Mouse (Mus musculus): Measurements from ENCODE around the gene Esr2.
A peak's percentile ranks its signal among the peaks of the same experiment; 100 is the strongest.

Esr2 gene

DNA sequence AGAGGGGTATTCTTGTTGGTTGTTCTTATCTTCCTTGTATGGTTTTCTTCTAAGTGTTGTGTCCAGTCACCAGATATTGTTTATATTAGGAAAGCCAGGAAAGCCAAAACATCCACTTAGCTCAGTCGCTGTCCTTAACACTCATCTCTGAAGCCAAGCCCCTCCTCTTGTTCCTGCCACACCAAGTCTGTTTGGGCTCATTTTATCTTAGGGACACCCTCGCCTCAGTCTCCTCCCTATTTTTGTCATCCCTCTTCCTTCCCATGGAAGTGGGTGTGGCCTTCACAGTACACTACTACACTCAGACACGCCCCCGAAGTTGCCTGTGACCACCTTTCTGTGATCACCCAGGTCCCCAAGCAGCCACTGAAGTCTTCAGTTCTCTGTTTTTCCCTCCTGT lies 44.5 kb downstream of the Esr2 start:
- 0 out of 2 replicates have a peak, but pooled peaks cover 2% of the 10 kb centered on the region for H3K27me3 ChIP-seq (ENCODE audit: insufficient read depth, low read length)
- peaks cover 9% of the 10 kb centered on the region for H3K4me1 ChIP-seq (replicated peaks; ENCODE audit: low read depth, low read length)
- no peak overlapping the region for H3K4me3 ChIP-seq (replicated peaks; ENCODE audit: low read length)
- H3K9me3 ChIP-seq (ENCODE audit: low read length), result no peaks in the 10 kb centered on the region
- H3K36me3 ChIP-seq (ENCODE audit: insufficient read depth, low read length), result no peaks in the 10 kb centered on the region
- no peak for TF ChIP-seq POU5F1 (IDR thresholded peaks at IDR 0.05; ENCODE audit: borderline replicate concordance, low read length)
- TF ChIP-seq NANOG (IDR thresholded peaks at IDR 0.05; ENCODE audit: borderline replicate concordance, low read length), result no peak
- TF ChIP-seq CTCF (conservative IDR thresholded peaks at IDR 0.05; ENCODE audit: low read length), result no peak

DNA sequence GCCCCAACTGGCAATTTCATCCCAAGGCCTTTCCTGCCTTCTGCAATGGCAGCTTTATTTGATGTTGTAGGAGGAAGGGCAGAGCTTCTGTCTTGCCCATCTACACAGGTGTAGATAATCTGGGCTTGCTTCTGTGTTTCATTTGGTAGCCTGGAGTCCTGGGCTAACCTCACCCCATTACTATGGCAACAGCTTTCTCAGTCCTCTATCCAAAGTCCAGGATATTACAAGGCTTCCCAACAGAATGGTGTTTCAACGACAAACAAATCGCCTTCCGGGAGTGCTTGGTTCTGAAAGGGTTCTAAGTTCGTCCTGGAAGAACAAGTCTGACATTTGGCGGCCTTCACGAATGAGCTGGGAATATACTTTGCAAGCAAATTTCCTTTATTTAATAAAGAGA lies 46.2 kb downstream of the Esr2 start:
- no peaks in the 10 kb centered on the region for H3K36me3 ChIP-seq (ENCODE audit: insufficient read depth, low read length)
- TF ChIP-seq POU5F1 (IDR thresholded peaks at IDR 0.05; ENCODE audit: borderline replicate concordance, low read length) (no peak), NANOG (IDR thresholded peaks at IDR 0.05; ENCODE audit: borderline replicate concordance, low read length) (no peak), CTCF (conservative IDR thresholded peaks at IDR 0.05; ENCODE audit: low read length) (no peak)
- H3K9me3 ChIP-seq (ENCODE audit: low read length), result no peaks in the 10 kb centered on the region
- 0 out of 2 replicates have a peak, but pooled peaks cover 2% of the 10 kb centered on the region for H3K27me3 ChIP-seq (ENCODE audit: insufficient read depth, low read length)
- H3K4me3 ChIP-seq (replicated peaks; ENCODE audit: low read length), result no peak overlapping the region
- peaks cover 4% of the 10 kb centered on the region; the same call in 1 of the 2 replicates for H3K4me1 ChIP-seq (replicated peaks; ENCODE audit: low read depth, low read length)

DNA sequence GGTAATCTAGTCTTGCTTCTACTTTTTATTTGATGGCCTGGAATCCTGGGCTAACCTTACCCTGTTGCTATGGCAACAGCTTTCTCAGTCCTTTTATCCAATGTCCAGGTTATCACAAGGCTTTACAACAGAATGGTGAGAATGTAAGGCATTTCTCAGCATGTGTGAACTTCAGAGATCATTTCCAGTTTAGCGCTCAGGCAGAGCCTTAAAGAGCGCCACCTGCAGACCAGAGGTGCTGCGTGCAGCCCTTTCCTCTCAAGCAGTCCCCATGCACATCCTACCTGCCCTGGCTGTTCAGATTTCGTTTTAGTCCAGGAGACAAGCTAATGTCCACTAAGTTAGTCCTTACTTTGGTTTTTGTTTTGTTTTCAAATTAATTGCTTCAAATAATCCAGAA lies 46.8 kb downstream of the Esr2 start:
- TF ChIP-seq CTCF (conservative IDR thresholded peaks at IDR 0.05; ENCODE audit: low read length), result peak; percentile 92
- TF ChIP-seq POU5F1 (IDR thresholded peaks at IDR 0.05; ENCODE audit: borderline replicate concordance, low read length), result no peak
- no peak overlapping the region for H3K4me3 ChIP-seq (replicated peaks; ENCODE audit: low read length)

DNA sequence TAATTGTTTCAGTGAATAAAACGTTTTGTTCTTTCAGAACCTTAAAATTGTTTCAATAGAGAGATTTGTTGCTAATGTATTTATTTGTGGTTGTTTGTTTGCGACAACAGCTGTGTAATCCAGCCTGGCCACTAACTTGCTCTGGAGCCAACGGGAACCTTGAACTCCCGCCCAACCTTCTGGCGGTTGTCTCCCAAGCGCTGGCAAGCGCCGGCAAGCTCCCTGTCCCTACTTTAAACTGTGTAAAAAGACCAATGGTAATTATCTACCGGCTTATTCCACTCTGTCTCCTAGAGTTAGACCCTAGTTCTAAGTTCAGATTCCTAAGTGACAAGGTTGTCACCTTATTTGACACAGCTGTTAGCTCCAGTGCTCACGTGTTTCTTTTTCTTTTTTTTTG lies 48.2 kb downstream of the Esr2 start:
- no peaks in the 10 kb centered on the region for H3K36me3 ChIP-seq (ENCODE audit: insufficient read depth, low read length)
- H3K4me3 ChIP-seq (replicated peaks; ENCODE audit: low read length), result no peak overlapping the region
- TF ChIP-seq POU5F1 (IDR thresholded peaks at IDR 0.05; ENCODE audit: borderline replicate concordance, low read length), result no peak
- TF ChIP-seq NANOG (IDR thresholded peaks at IDR 0.05; ENCODE audit: borderline replicate concordance, low read length), result no peak
- no peak for TF ChIP-seq CTCF (conservative IDR thresholded peaks at IDR 0.05; ENCODE audit: low read length)
- H3K27me3 ChIP-seq (ENCODE audit: insufficient read depth, low read length), result 0 out of 2 replicates have a peak, but pooled peaks cover under 1% of the 10 kb centered on the region
- peaks cover 4% of the 10 kb centered on the region; the same call in 1 of the 2 replicates for H3K4me1 ChIP-seq (replicated peaks; ENCODE audit: low read depth, low read length)
- no peaks in the 10 kb centered on the region for H3K9me3 ChIP-seq (ENCODE audit: low read length)

More for the DNA sequence above, 46.8 kb downstream of the Esr2 start:
- Histone ChIP-seq H3K27me3 (ENCODE audit: insufficient read depth, low read length) (0 out of 2 replicates have a peak, but pooled peaks cover 2% of the 10 kb centered on the region), H3K9me3 (ENCODE audit: low read length) (no peaks in the 10 kb centered on the region), H3K4me1 (replicated peaks; ENCODE audit: low read depth, low read length) (peaks cover 4% of the 10 kb centered on the region; the same call in 1 of the 2 replicates), H3K36me3 (ENCODE audit: insufficient read depth, low read length) (no peaks in the 10 kb centered on the region)

DNA sequence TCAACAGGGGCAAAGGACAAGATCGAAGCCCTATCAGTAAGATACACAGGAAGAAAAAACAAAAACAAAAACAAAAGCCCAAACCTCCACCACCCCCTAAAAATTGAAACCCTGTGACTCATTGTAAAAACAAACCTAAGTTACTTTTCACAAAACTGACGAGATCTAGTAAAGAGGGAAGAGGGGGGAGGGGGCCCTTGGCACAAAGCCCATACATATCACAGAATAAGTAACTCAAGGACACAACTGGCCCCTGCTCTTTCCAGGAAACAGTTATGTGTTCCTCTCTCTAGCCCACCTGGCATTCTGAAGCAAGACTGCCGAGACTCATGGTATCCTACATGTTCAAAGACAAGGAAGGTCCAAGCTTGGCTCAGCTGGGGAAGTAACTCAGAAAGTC lies 48.8 kb downstream of the Esr2 start:
- Histone ChIP-seq H3K4me3 (replicated peaks; ENCODE audit: low read length) (no peak overlapping the region), H3K9me3 (ENCODE audit: low read length) (no peaks in the 10 kb centered on the region), H3K4me1 (replicated peaks; ENCODE audit: low read depth, low read length) (peaks cover 4% of the 10 kb centered on the region; the same call in 1 of the 2 replicates), H3K36me3 (ENCODE audit: insufficient read depth, low read length) (no peaks in the 10 kb centered on the region), H3K27me3 (ENCODE audit: insufficient read depth, low read length) (no peaks in the 10 kb centered on the region)
- TF ChIP-seq POU5F1 (IDR thresholded peaks at IDR 0.05; ENCODE audit: borderline replicate concordance, low read length) (no peak), NANOG (IDR thresholded peaks at IDR 0.05; ENCODE audit: borderline replicate concordance, low read length) (no peak), CTCF (conservative IDR thresholded peaks at IDR 0.05; ENCODE audit: low read length) (no peak)

DNA sequence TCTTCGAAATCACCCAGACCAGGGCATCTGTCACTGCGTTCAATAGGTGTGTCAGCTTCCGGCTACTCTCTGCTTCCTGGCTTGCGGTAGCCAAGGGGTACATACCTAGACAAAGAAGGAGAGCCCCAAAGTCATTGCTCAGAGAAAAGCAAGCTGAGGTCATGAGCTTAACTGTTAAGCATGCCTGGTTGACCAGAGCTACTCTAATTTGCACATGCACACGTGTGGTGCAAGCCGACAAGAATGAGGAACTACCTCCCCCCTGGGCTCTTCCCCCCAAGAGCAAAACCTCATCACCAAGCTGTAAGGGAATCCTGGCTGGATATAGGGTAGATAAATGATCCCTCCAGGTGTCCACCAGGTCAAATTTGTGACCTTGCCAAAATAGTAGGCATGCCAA lies 53.8 kb downstream of the Esr2 start:
- Histone ChIP-seq H3K4me3 (replicated peaks; ENCODE audit: low read length) (no peak overlapping the region), H3K27me3 (ENCODE audit: insufficient read depth, low read length) (no peaks in the 10 kb centered on the region), H3K4me1 (replicated peaks; ENCODE audit: low read depth, low read length) (no peaks in the 10 kb centered on the region), H3K36me3 (ENCODE audit: insufficient read depth, low read length) (no peaks in the 10 kb centered on the region), H3K9me3 (ENCODE audit: low read length) (no peaks in the 10 kb centered on the region)
- TF ChIP-seq POU5F1 (IDR thresholded peaks at IDR 0.05; ENCODE audit: borderline replicate concordance, low read length), result no peak
- no peak for TF ChIP-seq CTCF (conservative IDR thresholded peaks at IDR 0.05; ENCODE audit: low read length)
- no peak for TF ChIP-seq NANOG (IDR thresholded peaks at IDR 0.05; ENCODE audit: borderline replicate concordance, low read length)

DNA sequence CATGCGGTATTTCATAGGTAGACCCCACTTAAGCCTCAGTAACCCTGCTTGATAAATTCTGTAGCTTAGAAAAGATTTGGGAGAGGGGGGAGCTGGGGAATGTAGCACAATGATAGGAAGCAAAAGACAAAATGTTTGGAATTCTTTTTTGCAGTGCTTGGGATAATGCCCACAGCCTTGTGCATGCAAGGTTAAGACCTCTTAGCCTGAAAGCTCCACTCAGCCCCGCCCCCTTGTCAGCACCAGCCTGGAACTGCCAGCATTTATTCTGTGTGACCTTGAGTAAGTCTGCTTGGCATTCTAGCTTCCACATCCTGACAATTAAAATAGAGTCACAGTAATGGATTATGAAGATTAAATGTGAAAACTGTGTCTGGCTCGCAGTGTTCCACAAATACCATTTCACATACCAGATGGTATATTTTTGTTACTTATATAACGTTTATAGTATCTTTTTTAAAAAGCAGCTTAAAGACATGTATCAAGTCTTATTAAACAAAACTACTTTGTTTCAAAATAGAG lies 59.4 kb downstream of the Esr2 start:
- no peaks in the 10 kb centered on the region for H3K4me1 ChIP-seq (replicated peaks; ENCODE audit: low read depth, low read length)
- H3K27me3 ChIP-seq (ENCODE audit: insufficient read depth, low read length), result no peaks in the 10 kb centered on the region
- H3K9me3 ChIP-seq (ENCODE audit: low read length), result no peaks in the 10 kb centered on the region
- no peak overlapping the region for H3K4me3 ChIP-seq (replicated peaks; ENCODE audit: low read length)
- H3K36me3 ChIP-seq (ENCODE audit: insufficient read depth, low read length), result no peaks in the 10 kb centered on the region
- TF ChIP-seq CTCF (conservative IDR thresholded peaks at IDR 0.05; ENCODE audit: low read length) (no peak), POU5F1 (IDR thresholded peaks at IDR 0.05; ENCODE audit: borderline replicate concordance, low read length) (no peak), NANOG (IDR thresholded peaks at IDR 0.05; ENCODE audit: borderline replicate concordance, low read length) (no peak)

DNA sequence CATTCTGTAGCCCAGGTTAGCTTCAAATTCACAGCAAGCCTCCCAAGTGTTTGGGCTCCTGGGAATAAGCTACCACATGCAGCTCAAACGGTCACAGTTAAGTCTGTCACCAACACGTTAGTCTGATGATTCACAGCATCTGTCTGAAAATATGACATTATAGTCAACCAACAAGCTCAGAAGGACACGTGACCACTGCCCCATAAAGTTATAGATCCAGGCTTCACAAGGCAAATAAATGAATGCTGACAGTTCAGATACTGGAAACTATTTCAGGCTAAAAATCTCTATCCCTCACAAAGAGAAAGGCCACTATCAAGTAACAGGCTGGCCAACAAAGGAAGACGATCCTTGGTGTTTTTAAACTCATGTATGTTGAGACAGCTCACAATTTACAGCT lies 60.5 kb downstream of the Esr2 start:
- TF ChIP-seq POU5F1 (IDR thresholded peaks at IDR 0.05; ENCODE audit: borderline replicate concordance, low read length) (no peak), CTCF (conservative IDR thresholded peaks at IDR 0.05; ENCODE audit: low read length) (no peak), NANOG (IDR thresholded peaks at IDR 0.05; ENCODE audit: borderline replicate concordance, low read length) (no peak)
- H3K4me3 ChIP-seq (replicated peaks; ENCODE audit: low read length), result no peak overlapping the region
- H3K9me3 ChIP-seq (ENCODE audit: low read length), result no peaks in the 10 kb centered on the region
- H3K36me3 ChIP-seq (ENCODE audit: insufficient read depth, low read length), result no peaks in the 10 kb centered on the region
- no peaks in the 10 kb centered on the region for H3K27me3 ChIP-seq (ENCODE audit: insufficient read depth, low read length)
- no peaks in the 10 kb centered on the region for H3K4me1 ChIP-seq (replicated peaks; ENCODE audit: low read depth, low read length)

DNA sequence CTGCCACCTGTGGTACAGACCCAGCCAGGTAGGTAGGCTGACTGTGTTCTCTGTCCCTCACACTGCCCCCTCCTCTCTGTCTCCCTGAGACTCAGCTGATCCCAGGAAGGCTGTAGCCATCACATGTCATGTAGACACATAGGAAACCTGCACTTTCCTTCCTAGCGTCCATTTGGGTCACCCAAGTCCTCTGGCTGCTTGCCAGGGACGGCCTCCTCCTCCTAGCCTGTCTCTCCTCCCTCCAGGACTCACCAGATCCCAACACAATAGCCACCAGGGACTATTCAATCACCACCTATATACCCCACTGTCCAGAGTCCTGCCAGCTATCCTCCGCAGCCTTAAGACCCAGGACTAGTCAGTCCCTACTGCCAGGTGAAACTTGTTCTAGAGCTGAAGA lies 66.0 kb downstream of the Esr2 start:
- Histone ChIP-seq H3K4me3 (replicated peaks; ENCODE audit: low read length) (no peak overlapping the region), H3K4me1 (replicated peaks; ENCODE audit: low read depth, low read length) (no peaks in the 10 kb centered on the region), H3K36me3 (ENCODE audit: insufficient read depth, low read length) (no peaks in the 10 kb centered on the region; the same call in 1 of the 2 replicates), H3K9me3 (ENCODE audit: low read length) (no peaks in the 10 kb centered on the region), H3K27me3 (ENCODE audit: insufficient read depth, low read length) (no peaks in the 10 kb centered on the region)
- TF ChIP-seq POU5F1 (IDR thresholded peaks at IDR 0.05; ENCODE audit: borderline replicate concordance, low read length) (no peak), CTCF (conservative IDR thresholded peaks at IDR 0.05; ENCODE audit: low read length) (no peak), NANOG (IDR thresholded peaks at IDR 0.05; ENCODE audit: borderline replicate concordance, low read length) (no peak)

All from E14TG2a.4 (cell line).